1 mouse cellular context compared by ENCODE assay signal in genomic region chr15:98868346-98869063, GRCm38 (mm10).
A peak's percentile ranks its signal among the peaks of the same experiment; 100 is the strongest.
TF ChIP-seq lines count a peak whose summit lies in the region.

No protein-coding gene starts in this region.

TF ChIP-seq in MEL, 35 proteins besides CTCF, POLR2A, EP300 and RAD21 (continued from another document):
- TF ChIP-seq UBTF (IDR thresholded peaks at IDR 0.05; ENCODE audit: borderline replicate concordance, insufficient read depth, low read depth, low read length) (no peak), GATA1 (IDR thresholded peaks at IDR 0.05; ENCODE audit: low read depth, low read length) (peak; percentile 39; the same call in 1 of the 2 replicates)
